Mouse (Mus musculus): ENCODE data around the gene Git1.

DNA sequence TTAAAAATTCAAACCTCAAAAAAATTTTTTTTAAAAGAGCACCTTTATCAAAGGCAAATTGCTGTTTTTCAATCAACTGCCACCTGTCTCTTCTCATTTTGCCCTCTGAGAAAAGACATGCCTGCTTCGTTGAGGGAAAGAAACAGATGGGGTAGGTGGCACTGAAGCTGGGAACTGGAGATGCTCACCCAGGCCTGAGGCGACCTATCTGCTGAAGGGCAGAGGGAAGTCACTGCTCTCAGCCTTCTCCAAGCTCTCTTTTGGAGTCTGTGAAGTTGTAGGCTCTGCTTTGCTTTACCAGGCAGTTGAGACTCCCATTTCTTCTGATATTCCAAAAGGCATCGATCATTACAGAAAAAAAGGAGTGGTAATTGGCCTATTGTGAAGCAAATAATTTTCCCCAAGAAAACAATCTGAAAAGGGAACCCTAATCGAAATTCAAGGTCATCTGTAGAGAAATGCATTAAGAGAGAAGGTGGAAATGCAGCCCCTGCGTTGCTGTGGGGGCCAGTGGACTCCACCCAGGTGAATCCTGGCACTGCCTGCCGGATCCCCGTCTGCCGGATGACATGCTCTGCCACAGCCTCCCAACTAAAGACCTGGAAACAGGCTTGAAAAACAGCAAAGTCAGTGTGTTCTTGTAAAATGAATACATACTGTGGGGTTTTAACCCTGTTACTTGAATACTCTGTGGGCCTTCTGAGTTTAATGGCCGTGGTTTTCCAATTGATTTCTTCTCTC, 37.4 kb upstream of the Git1 start:
- TF ChIP-seq CTCF (IDR thresholded peaks at IDR 0.05; ENCODE audit: borderline replicate concordance, insufficient read depth, low read depth, low read length) (no peak), POLR2A (IDR thresholded peaks at IDR 0.05; ENCODE audit: borderline replicate concordance, insufficient read depth, low read length) (no peak)

Data from cerebellum, adult 2 months (tissue).